Mouse (Mus musculus): ENCODE results near the gene Olfr1359.
"Not testable (repeated sequence)": the region's sequence is repeated elsewhere in the genome, so short reads cannot be mapped to it uniquely, and the experiment has no call there.

Olfr1359 gene

DNA sequence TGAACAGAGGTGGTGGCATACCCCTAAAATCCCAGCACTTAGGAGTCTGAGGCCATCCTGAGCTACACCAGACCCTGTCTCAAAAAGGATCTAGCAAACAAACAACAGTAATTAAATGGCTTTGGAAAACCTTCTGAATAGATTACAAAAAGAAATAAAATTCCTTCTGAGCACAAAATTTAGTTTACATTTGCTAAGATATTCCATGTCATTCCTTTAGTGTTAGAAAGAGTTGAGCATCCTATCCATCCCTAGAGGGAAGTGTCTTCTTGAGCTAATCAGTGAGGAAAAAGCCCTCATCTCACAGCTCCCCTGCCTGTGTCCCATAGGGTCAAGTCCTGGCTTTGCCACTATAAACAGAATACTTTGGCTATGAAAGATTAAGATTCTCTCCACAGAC is at the start of gene Olfr1359:
TSS of gene Olfr1359 (plus strand) at position 301 of the 400 bp plus-strand sequence.
- no peak for DNase-seq (ENCODE audit: low spot score)

DNA sequence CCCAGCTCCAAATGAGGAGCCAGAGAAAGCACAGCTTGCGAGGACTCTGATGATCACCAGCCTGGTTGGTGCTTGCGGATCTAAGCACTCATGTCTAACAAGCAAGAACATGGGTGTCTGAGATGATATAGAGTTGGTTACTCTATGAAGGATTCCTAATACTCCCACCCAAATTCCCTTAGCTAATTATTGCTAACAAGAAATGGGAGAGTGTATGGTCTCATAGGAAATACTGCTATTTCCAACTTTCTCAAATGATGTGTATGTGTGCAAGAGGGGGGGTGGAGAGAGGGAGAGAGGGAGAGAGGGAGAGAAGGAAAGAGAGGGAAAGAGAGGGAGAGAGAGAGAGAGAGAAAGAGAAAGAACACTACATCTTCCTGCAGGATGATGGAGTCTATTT is 34.6 kb upstream of the Olfr1359 start, which contains the start of gene Olfr1361:
TSS of gene Olfr1361 (minus strand) at position 101 of the 400 bp plus-strand sequence.
- no peak for DNase-seq (ENCODE audit: low spot score)

- DNase-seq (ENCODE audit: low spot score): no peak
These were observed 20.6 kb upstream of the Olfr1359 start, which contains the start of gene Olfr1360 for GRCm38 (mm10) chr13:21677305-21677704. TSS of gene Olfr1360 (minus strand) at chr13:21677405.

- DNase-seq (ENCODE audit: low spot score): no peak
These were observed 8.8 kb downstream of the Olfr1359 start for GRCm38 (mm10) chr13:21706669-21707068.

GRCm38 (mm10) chr13:21710031-21710711 is 12.3 kb downstream of the Olfr1359 start:
- peak; percentile 85 for DNase-seq (ENCODE audit: low spot score)

DNA sequence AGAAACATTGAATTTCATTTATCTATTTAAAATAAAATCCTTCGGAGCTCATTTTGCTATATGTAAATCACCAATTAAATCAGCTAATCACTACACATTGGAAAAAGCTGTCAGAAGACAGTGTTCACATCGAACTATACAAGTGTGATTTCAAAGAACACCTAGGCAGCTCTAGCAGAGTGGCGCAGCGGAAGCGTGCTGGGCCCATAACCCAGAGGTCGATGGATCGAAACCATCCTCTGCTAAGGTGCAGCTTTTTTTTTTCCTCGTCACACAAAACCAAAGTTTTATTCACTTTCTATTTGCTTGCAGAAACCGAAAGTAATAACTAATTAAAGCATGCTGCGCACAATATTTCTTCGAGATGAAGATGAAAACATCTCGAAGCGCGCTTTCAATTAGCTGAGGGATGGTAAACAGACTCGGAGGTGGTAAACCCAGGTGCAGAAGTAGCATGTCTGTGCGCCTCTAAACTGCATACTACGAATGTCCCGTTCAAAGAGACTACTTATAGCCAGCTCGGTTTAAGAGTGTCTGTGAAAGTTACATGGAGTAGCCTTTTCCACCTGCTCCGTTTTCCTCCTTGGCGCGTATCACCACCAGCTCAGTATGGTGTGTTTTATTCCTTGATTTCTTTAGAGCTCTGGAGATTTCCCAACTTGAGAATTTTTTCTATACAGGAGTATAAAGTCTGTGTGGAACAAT is 13.1 kb downstream of the Olfr1359 start:
- peak; percentile 75 for DNase-seq (ENCODE audit: low spot score)

- no peak for DNase-seq (ENCODE audit: low spot score)
These were observed 13.8 kb downstream of the Olfr1359 start for GRCm38 (mm10) chr13:21711698-21712097.

- DNase-seq (ENCODE audit: low spot score): peak; percentile 46
These were observed 16.8 kb downstream of the Olfr1359 start for GRCm38 (mm10) chr13:21714725-21715124.

GRCm38 (mm10) chr13:21715131-21715863 is 17.4 kb downstream of the Olfr1359 start:
- DNase-seq (ENCODE audit: low spot score): no peak

DNA sequence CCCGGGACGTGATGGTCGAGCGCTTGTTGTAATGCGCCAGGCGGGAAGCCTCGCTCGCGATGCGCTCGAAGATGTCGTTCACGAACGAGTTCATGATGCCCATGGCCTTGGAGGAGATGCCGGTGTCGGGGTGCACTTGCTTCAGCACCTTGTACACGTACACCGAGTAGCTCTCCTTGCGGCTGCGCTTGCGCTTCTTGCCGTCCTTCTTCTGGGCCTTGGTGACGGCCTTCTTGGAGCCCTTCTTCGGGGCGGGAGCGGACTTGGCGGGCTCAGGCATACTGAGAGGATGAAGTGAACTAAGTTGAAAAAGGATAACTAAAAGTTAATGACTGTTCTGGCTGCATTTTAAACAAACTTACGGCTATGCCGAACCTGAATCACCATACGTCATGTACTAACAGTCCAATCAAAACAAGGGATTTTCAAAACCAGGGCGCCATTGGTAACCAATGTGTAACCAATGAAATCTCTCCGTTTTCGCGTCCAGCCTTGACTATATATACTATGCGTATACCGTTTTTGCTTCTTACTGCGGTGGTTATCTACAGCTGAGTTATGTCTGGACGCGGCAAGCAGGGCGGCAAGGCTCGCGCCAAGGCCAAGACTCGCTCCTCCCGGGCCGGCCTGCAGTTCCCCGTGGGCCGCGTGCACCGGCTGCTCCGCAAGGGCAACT is 18.1 kb downstream of the Olfr1359 start, which contains the start of the genes Hist1h2bl and Hist1h2ai:
TSS of gene Hist1h2bl (minus strand) at position 280 of the 676 bp plus-strand sequence.
TSS of gene Hist1h2ai (plus strand) at position 559 of the 676 bp plus-strand sequence.
- peak; percentile 46 for DNase-seq (ENCODE audit: low spot score)

GRCm38 (mm10) chr13:21716540-21717391 is 18.9 kb downstream of the Olfr1359 start:
- not testable (repeated sequence) for DNase-seq (ENCODE audit: low spot score)

GRCm38 (mm10) chr13:21717397-21718357 is 19.8 kb downstream of the Olfr1359 start, which contains the start of gene Hist1h3h:
TSS of gene Hist1h3h (plus strand) at chr13:21717659.
- peak; percentile 54 for DNase-seq (ENCODE audit: low spot score)

- no peak for DNase-seq (ENCODE audit: low spot score)
These were observed 20.6 kb downstream of the Olfr1359 start for GRCm38 (mm10) chr13:21718381-21719080.

DNA sequence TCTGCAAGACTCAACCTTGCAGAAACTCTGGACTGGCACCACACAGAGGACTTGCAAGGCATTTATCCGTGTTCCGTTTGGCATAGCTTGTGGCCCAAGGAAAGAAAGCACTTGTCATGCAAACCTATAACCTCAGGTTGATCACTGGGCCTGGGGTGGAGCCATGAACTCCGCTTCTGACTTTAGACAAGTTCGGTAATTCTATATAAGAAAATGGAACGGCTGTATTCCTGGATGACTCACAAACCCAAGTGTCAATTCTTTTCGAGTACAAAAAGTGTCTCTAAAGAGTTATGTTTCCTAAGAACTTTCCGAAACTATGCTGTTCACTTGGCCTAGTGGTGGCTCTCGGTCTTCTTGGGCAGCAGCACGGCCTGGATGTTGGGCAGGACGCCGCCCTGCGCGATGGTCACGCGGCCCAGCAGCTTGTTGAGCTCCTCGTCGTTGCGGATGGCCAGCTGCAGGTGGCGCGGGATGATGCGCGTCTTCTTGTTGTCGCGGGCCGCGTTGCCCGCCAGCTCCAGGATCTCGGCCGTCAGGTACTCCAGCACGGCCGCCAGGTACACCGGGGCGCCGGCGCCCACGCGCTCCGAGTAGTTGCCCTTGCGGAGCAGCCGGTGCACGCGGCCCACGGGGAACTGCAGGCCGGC is 23.3 kb downstream of the Olfr1359 start:
- not testable (repeated sequence) for DNase-seq (ENCODE audit: low spot score)

- DNase-seq (ENCODE audit: low spot score): not testable (repeated sequence)
These were observed 24.0 kb downstream of the Olfr1359 start, which contains the start of gene Hist1h2bm for GRCm38 (mm10) chr13:21721757-21722372. TSS of gene Hist1h2bm (plus strand) at chr13:21722044.

DNA sequence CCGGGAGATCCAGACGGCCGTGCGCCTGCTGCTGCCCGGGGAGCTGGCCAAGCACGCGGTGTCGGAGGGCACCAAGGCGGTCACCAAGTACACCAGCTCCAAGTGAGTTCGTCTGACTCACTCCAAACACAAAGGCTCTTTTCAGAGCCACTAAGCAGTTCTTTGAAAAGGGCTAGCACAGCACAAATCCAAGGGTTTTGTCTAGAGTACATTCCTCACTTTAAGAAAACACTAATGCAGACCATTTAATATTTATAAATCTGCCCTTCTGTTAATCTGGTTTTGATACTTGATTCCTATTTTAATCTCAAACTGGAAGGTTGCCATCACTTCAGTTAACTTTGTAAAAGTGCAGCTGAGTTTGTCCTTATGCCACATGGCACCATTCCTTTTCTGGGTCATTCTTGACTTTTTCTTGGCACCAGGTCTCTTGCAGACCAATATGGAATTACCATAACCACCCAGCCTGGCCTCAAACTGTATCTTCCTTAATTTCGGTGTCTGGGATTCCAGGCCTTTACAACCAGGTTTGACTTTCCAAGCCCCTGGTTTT is 24.5 kb downstream of the Olfr1359 start:
- no peak for DNase-seq (ENCODE audit: low spot score)
